Mouse (Mus musculus): ENCODE measurements at regions not wholly inside any gene's neighbourhood (a gene's known extent, or its start where the extent isn't known, plus 50 kb on each side); places are given as distances from the start of the nearest gene placed in this dataset.
A peak's percentile ranks its signal among the peaks of the same experiment; 100 is the strongest.
"Not testable (repeated sequence)": the region's sequence is repeated elsewhere in the genome, so short reads cannot be mapped to it uniquely, and the experiment has no call there.

GRCm38 (mm10) chr14:53876581-53876980 lies 377.3 kb downstream of the Dad1 start:
- no peak for TF ChIP-seq CTCF (conservative IDR thresholded peaks at IDR 0.05)
- no peak overlapping the region for H3K4me3 ChIP-seq
- no peak for DNase-seq (ENCODE audit: low spot score in 2 of 2)
- H3K27ac ChIP-seq = no peak overlapping the region

- no peak for TF ChIP-seq CTCF (conservative IDR thresholded peaks at IDR 0.05)
- Histone ChIP-seq H3K4me3 (no peak overlapping the region), H3K27ac (no peak overlapping the region)
- DNase-seq (ENCODE audit: low spot score in 2 of 2) = no peak
Measured at GRCm38 (mm10) chr14:53875736-53876135, 378.2 kb downstream of the Dad1 start.

DNA sequence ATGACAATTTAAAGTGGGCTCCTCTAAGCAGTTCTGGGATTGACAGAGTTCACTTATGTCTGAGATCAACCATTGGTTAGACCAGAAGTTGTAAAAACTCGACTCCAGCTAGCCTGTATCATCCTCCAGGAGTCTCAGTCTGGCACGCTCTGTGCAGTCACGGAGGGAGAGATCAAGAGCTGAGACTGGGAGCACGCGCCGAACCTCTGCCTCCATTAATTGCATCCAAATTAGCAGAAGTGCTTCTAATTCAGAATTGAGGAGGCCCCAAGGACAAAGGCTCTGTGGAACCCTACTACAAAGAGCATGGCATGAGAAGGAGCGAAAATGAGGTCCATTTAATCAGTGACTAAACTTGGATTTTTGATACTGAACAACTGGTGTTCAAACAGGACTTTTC lies 406.9 kb downstream of the Dad1 start:
- no peak for TF ChIP-seq CTCF (conservative IDR thresholded peaks at IDR 0.05)
- Histone ChIP-seq H3K27ac (no peak overlapping the region), H3K4me3 (no peak overlapping the region)
- no peak for DNase-seq (ENCODE audit: low spot score in 2 of 2)

DNA sequence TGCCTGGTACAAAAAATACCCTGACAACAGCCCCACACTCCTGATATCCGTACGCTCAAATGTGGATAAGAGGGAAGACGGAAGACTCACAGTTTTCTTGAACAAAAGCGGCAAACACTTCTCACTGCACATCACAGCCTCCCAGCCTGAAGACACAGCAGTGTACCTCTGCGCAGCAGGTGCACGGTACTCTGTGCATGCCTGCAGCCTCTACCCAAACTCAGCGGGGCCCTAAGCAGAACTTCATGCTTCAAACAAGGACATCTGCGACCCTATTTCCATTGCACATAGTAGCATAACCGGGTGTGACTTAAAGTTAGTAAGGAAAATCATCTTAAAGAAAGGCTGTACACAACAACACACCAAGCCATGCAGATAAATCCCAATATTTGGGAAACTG lies 408.3 kb downstream of the Dad1 start:
- TF ChIP-seq CTCF (conservative IDR thresholded peaks at IDR 0.05) = no peak
- no peak for DNase-seq (ENCODE audit: low spot score in 2 of 2)
- no peak overlapping the region for H3K4me3 ChIP-seq

GRCm38 (mm10) chr14:53832553-53832952 lies 421.4 kb downstream of the Dad1 start:
- no peak overlapping the region for H3K4me3 ChIP-seq
- H3K27ac ChIP-seq = no peak overlapping the region
- no peak for TF ChIP-seq CTCF (conservative IDR thresholded peaks at IDR 0.05)
- no peak for DNase-seq (ENCODE audit: low spot score in 2 of 2)

More for the DNA sequence above, 408.3 kb downstream of the Dad1 start:
- no peak overlapping the region for H3K27ac ChIP-seq

- no peak for TF ChIP-seq CTCF (conservative IDR thresholded peaks at IDR 0.05)
- Histone ChIP-seq H3K4me3 (no peak overlapping the region), H3K27ac (no peak overlapping the region)
- no peak for DNase-seq (ENCODE audit: low spot score in 2 of 2)
Measured at GRCm38 (mm10) chr14:53831651-53832050, 422.3 kb downstream of the Dad1 start.

GRCm38 (mm10) chr14:53830717-53831116 lies 423.2 kb downstream of the Dad1 start:
- peak; percentile 70 for TF ChIP-seq CTCF (conservative IDR thresholded peaks at IDR 0.05)
- Histone ChIP-seq H3K27ac (no peak overlapping the region), H3K4me3 (no peak overlapping the region)
- DNase-seq (ENCODE audit: low spot score in 2 of 2) = no peak

DNA sequence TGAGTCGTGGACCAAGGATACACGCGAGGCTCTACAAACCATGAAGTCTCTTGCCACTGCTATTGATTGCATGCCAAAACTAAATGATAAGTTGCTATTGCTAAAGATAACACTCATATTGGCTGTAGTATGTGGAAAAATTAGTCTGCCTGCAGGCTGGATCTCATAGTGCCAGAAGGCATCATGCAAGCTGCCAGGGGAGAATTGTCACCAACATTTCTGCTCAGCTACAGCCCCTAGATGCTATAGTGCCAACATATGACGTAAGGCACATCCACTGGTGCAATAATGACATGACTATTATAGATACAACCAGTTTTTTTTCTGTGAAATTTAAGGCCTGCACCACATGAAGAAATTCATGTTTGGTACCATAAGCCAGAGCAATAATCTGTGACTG lies 427.1 kb downstream of the Dad1 start:
- no peak overlapping the region for H3K27ac ChIP-seq
- peak; percentile 29 to 43 for DNase-seq (ENCODE audit: low spot score in 2 of 2)
- TF ChIP-seq CTCF (conservative IDR thresholded peaks at IDR 0.05) = no peak

GRCm38 (mm10) chr14:53806231-53806630 lies 447.7 kb downstream of the Dad1 start:
- peak; percentile 91 for TF ChIP-seq CTCF (conservative IDR thresholded peaks at IDR 0.05)
- no peak overlapping the region for H3K27ac ChIP-seq
- peak; percentile 60 to 87 for DNase-seq (ENCODE audit: low spot score in 2 of 2)
- no peak overlapping the region for H3K4me3 ChIP-seq

More for the DNA sequence above, 427.1 kb downstream of the Dad1 start:
- H3K4me3 ChIP-seq = no peak overlapping the region

GRCm38 (mm10) chr14:53803698-53804620 lies 449.9 kb downstream of the Dad1 start:
- TF ChIP-seq CTCF (conservative IDR thresholded peaks at IDR 0.05) = peak; percentile 88
- peak; percentile 57 to 69 for DNase-seq (ENCODE audit: low spot score in 2 of 2)
- no peak overlapping the region for H3K4me3 ChIP-seq
- H3K27ac ChIP-seq = no peak overlapping the region

DNA sequence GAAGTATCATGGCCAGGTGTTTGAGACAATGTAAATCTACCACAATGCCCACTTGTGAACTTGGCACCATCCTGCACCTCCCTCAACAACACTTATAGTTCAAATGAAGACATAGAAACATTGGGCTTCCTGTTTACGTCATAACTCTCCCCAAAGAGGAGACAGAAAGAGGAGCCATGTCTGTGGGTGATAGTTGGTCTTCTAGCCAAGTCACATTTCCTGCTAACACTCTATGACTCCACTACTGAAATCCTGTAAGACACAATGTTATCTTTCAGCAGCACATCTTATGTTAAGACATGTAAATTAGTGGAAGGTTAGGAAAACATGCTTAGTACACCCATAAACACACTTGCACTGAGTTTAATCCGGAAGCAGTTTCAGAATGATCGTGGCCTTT lies 451.4 kb downstream of the Dad1 start:
- Histone ChIP-seq H3K27ac (no peak overlapping the region), H3K4me3 (no peak overlapping the region)
- DNase-seq (ENCODE audit: low spot score in 2 of 2) = no peak
- TF ChIP-seq CTCF (conservative IDR thresholded peaks at IDR 0.05) = no peak

DNA sequence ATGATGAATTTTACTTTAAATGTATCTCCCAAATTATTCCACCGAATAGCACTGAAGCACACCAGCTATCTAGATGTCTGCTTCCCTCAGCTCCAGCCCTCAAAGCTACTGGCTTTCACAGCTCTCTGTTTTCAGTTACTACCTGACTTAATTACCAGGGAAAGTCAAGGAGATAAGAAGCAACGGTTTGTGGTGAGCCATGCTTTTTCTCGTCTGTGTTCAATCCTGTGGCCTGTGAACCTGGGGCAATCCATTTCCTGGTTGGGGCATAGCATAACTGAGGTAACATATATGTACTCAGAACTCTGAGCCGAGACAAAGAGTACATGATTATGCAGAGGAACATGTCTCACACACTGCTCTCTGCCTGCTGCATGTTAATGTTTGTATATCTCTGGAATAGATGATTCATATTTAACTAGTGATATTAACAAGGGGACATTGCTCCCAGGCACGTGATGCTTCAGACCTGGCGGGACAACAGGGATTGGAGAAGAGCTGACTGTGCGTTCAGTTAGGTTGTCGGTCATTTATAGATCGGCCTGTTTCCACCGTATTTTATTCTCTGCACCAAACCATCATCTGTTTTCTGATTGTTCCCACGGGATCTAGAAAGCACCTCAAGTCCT lies 453.3 kb downstream of the Dad1 start:
- Histone ChIP-seq H3K27ac (no peak overlapping the region), H3K4me3 (no peak overlapping the region)
- TF ChIP-seq CTCF (conservative IDR thresholded peaks at IDR 0.05) = no peak
- no peak for DNase-seq (ENCODE audit: low spot score in 2 of 2)

DNA sequence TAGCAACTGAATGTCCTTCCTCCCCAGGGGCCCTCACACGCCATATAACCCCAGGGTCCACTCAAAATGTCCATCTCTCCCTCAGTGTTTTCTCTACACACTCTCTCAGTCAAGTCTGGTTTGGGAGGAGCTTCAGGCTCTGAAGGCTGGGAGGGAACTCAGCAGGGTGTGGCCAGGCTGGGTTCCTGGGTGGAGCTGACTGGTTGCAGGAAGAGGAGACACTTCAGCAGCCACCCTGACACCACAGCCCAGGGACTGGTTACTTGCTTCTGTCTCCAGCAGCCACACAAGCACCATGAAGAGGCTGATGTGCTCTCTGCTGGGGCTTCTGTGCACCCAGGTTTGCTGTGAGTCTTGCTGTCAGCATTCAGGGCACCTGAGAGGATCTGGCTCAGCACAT lies 458.7 kb downstream of the Dad1 start:
- not testable (repeated sequence) for H3K4me3 ChIP-seq; H3K27ac ChIP-seq; DNase-seq (ENCODE audit: low spot score in 2 of 2)

- TF ChIP-seq CTCF (conservative IDR thresholded peaks at IDR 0.05) = no peak
- DNase-seq (ENCODE audit: low spot score in 2 of 2) = no peak
Measured at GRCm38 (mm10) chr14:53794527-53794926, 459.4 kb downstream of the Dad1 start.

GRCm38 (mm10) chr14:53792432-53792831 lies 461.5 kb downstream of the Dad1 start:
- not testable (repeated sequence) for H3K4me3 ChIP-seq; H3K27ac ChIP-seq; DNase-seq (ENCODE audit: low spot score in 2 of 2)

More at GRCm38 (mm10) chr14:53794527-53794926, 459.4 kb downstream of the Dad1 start:
- Histone ChIP-seq H3K27ac (no peak overlapping the region), H3K4me3 (no peak overlapping the region)

DNA sequence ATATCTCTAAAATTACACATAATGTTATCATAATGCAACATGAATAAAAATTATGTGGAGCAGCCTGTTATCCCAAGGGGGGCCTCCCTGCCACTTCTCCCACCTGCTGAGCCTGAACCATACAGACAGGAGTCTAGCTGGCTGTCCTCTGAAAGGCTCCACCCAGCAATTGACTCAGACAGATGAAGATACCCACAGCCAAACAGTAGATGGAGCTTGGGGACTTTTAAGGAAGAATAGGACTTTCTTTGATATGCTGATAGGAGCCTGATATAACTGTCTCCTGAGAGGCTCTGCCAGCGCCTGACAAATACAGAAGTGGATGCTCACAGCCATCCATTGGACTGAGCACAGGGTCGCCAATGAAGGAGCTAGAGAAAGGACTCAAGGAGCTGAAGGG lies 468.4 kb downstream of the Dad1 start:
- H3K4me3 ChIP-seq; DNase-seq (ENCODE audit: low spot score in 2 of 2): not testable (repeated sequence)

More for the DNA sequence above, 468.4 kb downstream of the Dad1 start:
- not testable (repeated sequence) for H3K27ac ChIP-seq
